Mouse (Mus musculus) megakaryocyte, embryonic 14.5 days (primary cell): ENCODE data around the gene Rasl11b. TPM values are rescaled to one million over a fixed set of nuclear protein-coding genes. Genes with fewer than 3 reads are reported as not detected.

Experiments
- H3K27me3 ChIP-seq: replicated peaks from 2 replicates; pipeline ENCODE3; 2012; ENCODE audit warnings: inconsistent platforms
- H3K36me3 ChIP-seq: replicated peaks from 2 replicates; pipeline ENCODE3; 2012; ENCODE audit warnings: low read length, inconsistent platforms, mixed read lengths
- H3K4me1 ChIP-seq: 2 replicates; pipeline ENCODE4 v1.6.1; 2012; ENCODE audit warnings: inconsistent platforms
- H3K4me3 ChIP-seq: replicated peaks from 2 replicates; pipeline ENCODE3; 2012; ENCODE audit warnings: moderate library complexity, mild to moderate bottlenecking, inconsistent platforms
- H3K9me3 ChIP-seq: 2 replicates; pipeline ENCODE4 v1.6.1; 2012; ENCODE audit warnings: inconsistent platforms
- FLI1 ChIP-seq: IDR thresholded peaks from 2 replicates; pipeline ENCODE4 v1.6.1; 2012; ENCODE audit warnings: low read length, inconsistent platforms, mixed read lengths
- GATA1 ChIP-seq: IDR thresholded peaks from 3 replicates; pipeline ENCODE4 v1.6.1; 2012; ENCODE audit warnings: mixed read lengths, low read length, inconsistent platforms, borderline replicate concordance
- polyA plus RNA-seq: library from polyadenylated mRNA; stranded (reverse); fragments of >175 nt; gene quantifications from 2 replicates; pipeline ENCODE4 v1.2.3, GENCODE M21; 2012; ENCODE audit warnings: low replicate concordance; ENCODE audit not compliant: insufficient read depth

Rasl11b gene
- polyA plus RNA-seq, 1 experiment: 2.0 TPM

DNA sequence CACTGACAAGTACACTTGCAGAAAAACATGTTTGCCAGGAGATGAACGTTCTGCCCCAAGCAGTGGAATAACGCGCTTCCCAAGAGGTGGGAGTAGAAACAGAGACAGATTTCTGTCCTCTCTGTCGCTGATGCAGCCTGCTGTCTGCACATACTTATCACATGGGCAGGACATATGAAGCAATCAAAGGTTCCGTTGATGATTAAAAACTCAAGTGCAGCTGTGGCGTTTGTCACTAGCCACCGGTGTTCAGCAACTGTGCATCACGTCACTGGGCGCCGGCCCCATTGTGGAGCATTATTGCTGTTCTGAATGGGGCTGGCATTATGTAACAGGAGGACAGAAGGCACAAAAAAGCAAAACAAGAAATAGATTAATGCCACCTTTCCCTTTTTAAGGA is 12.0 kb upstream of the Rasl11b start:
- H3K4me1 ChIP-seq: peaks cover 9% of the 10 kb centered on the region
- H3K27me3 ChIP-seq: peaks cover 75% of the 10 kb centered on the region
- no peaks in the 10 kb centered on the region for H3K36me3 ChIP-seq

GRCm38 (mm10) chr5:74184607-74185006 is 10.5 kb upstream of the Rasl11b start:
- Histone ChIP-seq H3K9me3 (no peaks in the 10 kb centered on the region), H3K4me1 (peaks cover 9% of the 10 kb centered on the region), H3K4me3 (no peak overlapping the region), H3K27me3 (peaks cover 78% of the 10 kb centered on the region), H3K36me3 (no peaks in the 10 kb centered on the region)
- TF ChIP-seq FLI1: no peak
- no peak for TF ChIP-seq GATA1

More for the DNA sequence above, 12.0 kb upstream of the Rasl11b start:
- H3K4me3 ChIP-seq: no peak overlapping the region
- TF ChIP-seq GATA1 (no peak), FLI1 (no peak)
- no peaks in the 10 kb centered on the region for H3K9me3 ChIP-seq

DNA sequence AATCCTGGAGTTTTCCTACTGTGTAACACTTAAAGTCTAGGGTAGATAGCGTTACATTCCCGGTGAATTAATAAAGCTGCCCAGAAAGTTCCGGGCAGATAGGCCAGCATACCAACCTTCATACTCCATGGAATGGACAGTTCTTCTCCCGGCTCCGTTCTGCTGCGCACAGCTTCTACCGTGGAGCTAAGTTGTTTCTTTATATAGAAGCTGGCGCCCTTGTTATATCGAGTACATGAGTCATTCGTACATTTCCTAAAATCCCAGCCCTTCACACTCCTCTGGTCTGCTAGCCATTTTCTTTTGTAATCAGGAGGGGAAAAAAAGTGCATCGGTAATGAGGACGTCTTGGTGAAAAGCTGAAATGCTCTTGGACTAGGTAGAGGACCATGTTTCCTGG is 7.0 kb upstream of the Rasl11b start:
- H3K4me1 ChIP-seq: peaks cover 19% of the 10 kb centered on the region

DNA sequence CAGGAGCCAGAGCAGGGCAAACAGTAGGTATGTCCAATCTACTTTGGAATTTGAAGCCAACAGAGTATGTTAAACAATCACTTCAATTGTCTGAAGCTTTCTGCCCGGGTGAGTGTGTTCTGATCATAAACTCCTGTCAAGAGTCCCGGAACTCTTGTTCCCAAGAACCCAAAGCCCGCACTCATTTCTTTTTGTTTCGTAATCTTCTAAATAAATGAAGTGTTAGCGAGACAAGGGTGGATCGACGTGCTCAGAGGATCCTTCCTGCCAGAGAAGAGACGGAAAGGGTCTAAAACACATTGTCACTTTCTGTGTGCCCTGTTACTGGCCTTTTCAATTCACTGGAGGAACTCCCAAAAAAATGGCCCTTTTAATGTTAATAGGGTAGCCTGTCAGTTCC is 6.2 kb upstream of the Rasl11b start:
- Histone ChIP-seq H3K27me3 (peaks cover 76% of the 10 kb centered on the region), H3K9me3 (no peaks in the 10 kb centered on the region), H3K36me3 (no peaks in the 10 kb centered on the region), H3K4me3 (no peak overlapping the region), H3K4me1 (peaks cover 25% of the 10 kb centered on the region)
- TF ChIP-seq GATA1 (no peak), FLI1 (no peak)

More for the DNA sequence above, 7.0 kb upstream of the Rasl11b start:
- Histone ChIP-seq H3K4me3 (no peak overlapping the region), H3K9me3 (no peaks in the 10 kb centered on the region), H3K36me3 (no peaks in the 10 kb centered on the region), H3K27me3 (peaks cover 78% of the 10 kb centered on the region)
- TF ChIP-seq GATA1: no peak
- no peak for TF ChIP-seq FLI1

- Histone ChIP-seq H3K9me3 (no peaks in the 10 kb centered on the region), H3K4me1 (peaks cover 25% of the 10 kb centered on the region), H3K27me3 (peaks cover 77% of the 10 kb centered on the region), H3K4me3 (no peak overlapping the region), H3K36me3 (no peaks in the 10 kb centered on the region)
- TF ChIP-seq GATA1 (no peak), FLI1 (no peak)
These were observed 5.5 kb upstream of the Rasl11b start for GRCm38 (mm10) chr5:74189484-74190160.

DNA sequence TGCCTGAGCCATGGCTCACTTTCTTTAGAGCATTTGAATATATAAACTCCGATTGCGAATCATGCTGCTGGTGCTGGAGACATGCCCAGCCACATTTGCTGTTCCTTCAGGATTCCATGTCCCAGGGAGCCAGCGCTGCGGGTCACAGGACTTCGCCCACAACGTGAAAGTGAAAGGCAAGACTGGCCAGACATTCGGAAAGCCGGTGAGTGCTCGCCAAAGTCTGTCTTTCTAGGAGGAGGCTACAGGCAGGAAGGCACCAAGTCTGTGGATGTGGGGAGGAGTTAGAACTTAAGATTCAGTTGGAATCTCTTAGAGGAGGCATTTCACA is 5.0 kb upstream of the Rasl11b start:
- no peaks in the 10 kb centered on the region for H3K36me3 ChIP-seq
- H3K4me3 ChIP-seq: no peak overlapping the region
- no peaks in the 10 kb centered on the region for H3K9me3 ChIP-seq
- TF ChIP-seq FLI1 (no peak), GATA1 (no peak)
- peaks cover 78% of the 10 kb centered on the region for H3K27me3 ChIP-seq
- peaks cover 27% of the 10 kb centered on the region for H3K4me1 ChIP-seq

DNA sequence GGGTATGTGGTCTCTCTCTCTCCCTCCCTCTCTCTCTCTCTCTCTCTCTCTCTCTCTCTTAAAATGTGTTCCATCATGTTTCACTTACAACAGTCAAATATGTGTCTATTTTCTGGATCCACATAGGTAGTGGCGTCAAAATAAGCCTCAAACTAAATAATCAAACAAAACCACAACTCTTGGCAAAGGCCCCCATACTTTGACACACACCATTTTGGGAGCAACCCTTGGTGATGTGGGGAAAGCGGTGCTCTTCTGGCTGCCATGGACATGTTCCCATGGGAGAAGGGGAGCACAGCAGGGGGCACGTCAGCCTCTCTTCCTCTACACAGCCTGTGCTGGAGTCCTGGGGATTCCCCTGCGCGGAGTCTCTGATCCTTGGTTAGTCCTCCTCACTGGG is 4.2 kb upstream of the Rasl11b start:
- Histone ChIP-seq H3K9me3 (no peaks in the 10 kb centered on the region), H3K4me1 (peaks cover 35% of the 10 kb centered on the region), H3K4me3 (no peak overlapping the region), H3K36me3 (no peaks in the 10 kb centered on the region), H3K27me3 (peaks cover 79% of the 10 kb centered on the region)
- no peak for TF ChIP-seq GATA1

- H3K27me3 ChIP-seq: peaks cover 74% of the 10 kb centered on the region
- no peaks in the 10 kb centered on the region for H3K9me3 ChIP-seq
- H3K36me3 ChIP-seq: peaks cover 5% of the 10 kb centered on the region
- H3K4me1 ChIP-seq: peaks cover 50% of the 10 kb centered on the region
- no peak overlapping the region for H3K4me3 ChIP-seq
- TF ChIP-seq GATA1 (no peak), FLI1 (no peak)
These were observed 2.1 kb upstream of the Rasl11b start for GRCm38 (mm10) chr5:74193008-74193407.

DNA sequence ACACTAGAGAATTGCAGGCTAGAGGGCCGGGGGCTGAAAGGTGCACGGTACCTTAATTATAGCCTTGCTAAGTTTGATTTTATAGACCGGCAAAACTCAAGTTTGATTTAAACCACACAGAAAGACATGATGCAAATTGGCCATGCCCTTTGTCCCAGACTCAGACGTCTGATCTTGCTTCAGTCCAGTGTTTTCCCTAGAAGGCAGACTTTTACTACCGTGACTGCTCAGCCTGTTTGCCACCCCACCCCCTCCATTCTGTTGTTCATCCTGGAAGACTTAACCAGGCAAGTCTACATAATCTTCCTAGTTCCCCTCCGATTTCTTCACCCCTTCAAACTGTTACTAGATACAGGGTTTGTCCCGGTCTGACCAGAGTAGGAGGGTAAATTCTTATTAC is 1.5 kb upstream of the Rasl11b start:
- Histone ChIP-seq H3K4me3 (no peak overlapping the region), H3K27me3 (peaks cover 75% of the 10 kb centered on the region), H3K9me3 (no peaks in the 10 kb centered on the region), H3K36me3 (peaks cover 11% of the 10 kb centered on the region), H3K4me1 (peaks cover 52% of the 10 kb centered on the region)
- TF ChIP-seq FLI1 (no peak), GATA1 (no peak)

- H3K4me1 ChIP-seq: peaks cover 52% of the 10 kb centered on the region
- peaks cover 69% of the 10 kb centered on the region for H3K27me3 ChIP-seq
- H3K9me3 ChIP-seq: no peaks in the 10 kb centered on the region
- peak overlapping the region; percentile 96 for H3K4me3 ChIP-seq
- TF ChIP-seq FLI1: no peak
- no peak for TF ChIP-seq GATA1
- H3K36me3 ChIP-seq: peaks cover 15% of the 10 kb centered on the region
These were observed 852 bp upstream of the Rasl11b start for GRCm38 (mm10) chr5:74194027-74194840.
